Mouse (Mus musculus) stomach, postnatal 0 days (tissue): ENCODE measurements around the gene Tescl. TPM values are rescaled to one million over a fixed set of nuclear protein-coding genes. Genes with fewer than 3 reads are reported as not detected.
A peak's percentile ranks its signal among the peaks of the same experiment; 100 is the strongest.

ENCODE experiments used
- ATAC-seq: fragments of 200-750 bp; cut with Nextera tagmentation; 2 replicates; pipeline ENCODE4 v1.8.0; 2017; ENCODE audit not compliant: low FRiP score, low TSS enrichment
- DNase-seq: peaks from one replicate; pipeline ENCODE4 v3.0.0-alpha.2; 2016; ENCODE audit warnings: low spot score
- H3K27ac ChIP-seq: fragments of 300-500 bp; sonication (generic); replicated peaks from 2 replicates; pipeline ENCODE4 v1.5.1; 2014; ENCODE audit warnings: mild to moderate bottlenecking, control low read depth
- H3K27me3 ChIP-seq: fragments of 300-500 bp; sonication (generic); 2 replicates; pipeline ENCODE4 v1.6.1; 2014; ENCODE audit warnings: low read length; ENCODE audit not compliant: control insufficient read depth, insufficient read depth
- H3K36me3 ChIP-seq: fragments of 300-500 bp; sonication (generic); 2 replicates; pipeline ENCODE4 v1.6.1; 2014; ENCODE audit warnings: low read length, mixed read lengths; ENCODE audit not compliant: control insufficient read depth, insufficient read depth
- H3K4me1 ChIP-seq: fragments of 300-500 bp; sonication (generic); replicated peaks from 2 replicates; pipeline ENCODE4 v1.6.1; 2014; ENCODE audit warnings: antibody characterized with exemption; ENCODE audit not compliant: control insufficient read depth, insufficient read depth
- H3K4me2 ChIP-seq: fragments of 300-500 bp; sonication (generic); replicated peaks from 2 replicates; pipeline ENCODE4 v1.6.1; 2014; ENCODE audit warnings: low read depth, mild to moderate bottlenecking, control low read depth, moderate library complexity
- H3K4me3 ChIP-seq: fragments of 300-500 bp; sonication (generic); 2 replicates; pipeline ENCODE4 v1.5.1; 2014; ENCODE audit warnings: low read depth, low read length, control low read depth
- H3K9ac ChIP-seq: fragments of 300-500 bp; sonication (generic); 2 replicates; pipeline ENCODE4 v1.6.1; 2014; ENCODE audit warnings: mild to moderate bottlenecking, low read length, control low read depth, mixed read lengths
- H3K9me3 ChIP-seq: fragments of 300-500 bp; sonication (generic); 2 replicates; pipeline ENCODE4 v1.6.1; 2016; ENCODE audit warnings: low read length; ENCODE audit not compliant: control insufficient read depth
- CTCF ChIP-seq: IDR thresholded peaks from 2 replicates; pipeline ENCODE4 v1.5.1; 2016; ENCODE audit warnings: antibody characterized with exemption, low read depth, mild to moderate bottlenecking, moderate library complexity
- EP300 ChIP-seq: optimal IDR thresholded peaks from 2 replicates; pipeline ENCODE3; 2016; ENCODE audit warnings: antibody characterized with exemption
- WGBS: fragments of 180-500 bp; shearing (Covaris S2); extraction: QIAGEN DNeasy Blood & Tissue Kit; methylation state at CpG from one replicate; pipeline ENCODE4 v1.1.7; 2014; 5-methylcytosine and 5-hydroxymethylcytosine counted together
- polyA plus RNA-seq: library from polyadenylated mRNA; unstranded; fragments of >200 nt; fragmentation: Nextera tagmentation; extraction: Ambion mirVana; gene quantifications from 2 replicates; pipeline ENCODE4 v1.2.1, GENCODE M21; 2015

Tescl gene
- polyA plus RNA-seq, 1 experiment from 2014 or later = 0.15 TPM

DNA sequence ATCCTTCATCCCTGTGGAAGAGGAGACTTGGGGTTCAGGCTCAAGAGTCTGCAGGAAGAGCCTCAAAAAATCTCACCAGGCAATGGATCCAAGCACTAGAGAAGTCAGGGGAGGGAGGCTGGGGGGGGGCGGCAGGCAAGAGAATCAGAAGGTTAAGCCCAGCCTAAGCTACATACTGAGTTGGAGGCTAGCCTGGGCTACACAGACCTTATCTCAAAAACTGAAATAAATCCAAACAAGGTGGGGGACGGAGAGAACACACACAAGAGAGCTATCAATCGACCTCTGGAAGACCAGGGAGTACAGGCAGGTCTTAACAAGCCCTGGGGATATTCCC, 38.0 kb upstream of the Tescl start:
- H3K9ac ChIP-seq = no peak overlapping the region
- DNase-seq (no peak), ATAC-seq (no peak)
- H3K36me3 ChIP-seq = no peaks in the 10 kb centered on the region
- TF ChIP-seq CTCF = no peak
- TF ChIP-seq EP300 = no peak
- WGBS = 57% methylated on average over 3 of the region's 3 CpGs
- H3K4me3 ChIP-seq = no peak overlapping the region
- H3K9me3 ChIP-seq = no peaks in the 10 kb centered on the region
- H3K4me1 ChIP-seq = 0 out of 2 replicates have a peak, but pooled peaks cover 2% of the 10 kb centered on the region
- peak overlapping the region; percentile 61; the same call in 1 of the 2 replicates for H3K27ac ChIP-seq
- H3K27me3 ChIP-seq = no peaks in the 10 kb centered on the region
- no peak overlapping the region for H3K4me2 ChIP-seq

DNA sequence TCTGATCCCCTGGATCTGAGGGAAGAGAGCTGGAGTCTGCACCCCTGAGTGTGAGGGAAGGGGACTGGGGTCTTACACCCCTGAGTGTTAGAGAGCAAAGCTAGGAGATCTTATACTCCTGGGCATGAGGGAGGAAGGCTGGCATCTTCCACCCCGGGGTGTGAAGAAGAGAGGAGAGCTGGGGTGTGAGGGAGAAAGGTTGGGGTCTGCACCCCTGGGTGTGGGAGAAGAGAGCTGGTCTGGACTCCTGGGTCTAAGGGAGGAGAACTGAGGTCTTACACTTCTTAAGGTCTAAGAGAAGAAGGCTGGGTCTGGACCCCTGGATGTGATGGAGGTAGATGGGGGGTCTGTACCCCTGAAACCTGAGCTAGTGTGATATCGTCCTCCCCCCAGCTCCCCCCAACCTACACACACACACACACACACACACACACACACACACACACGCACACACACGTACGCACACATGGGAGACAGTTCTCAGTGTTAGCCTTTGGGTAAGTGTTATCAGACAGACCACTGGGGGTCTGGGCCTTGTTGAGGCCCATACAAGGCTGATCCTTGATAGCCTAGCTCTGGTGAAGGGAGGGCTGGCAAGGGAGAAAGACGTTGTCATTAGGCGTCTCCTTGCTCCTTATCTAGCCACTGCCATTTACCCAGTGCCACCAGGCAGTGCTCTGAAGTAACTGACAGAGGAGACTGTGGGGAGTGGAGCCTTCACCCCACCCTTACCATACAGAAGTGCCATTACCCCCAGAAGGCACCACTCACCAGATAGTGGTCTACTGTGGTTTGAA, 37.5 kb upstream of the Tescl start:
- peak; percentile 20; the same call in 1 of the 2 replicates for ATAC-seq
- peak overlapping the region; percentile 42 for H3K4me2 ChIP-seq
- 49% methylated on average over 7 of the region's 7 CpGs for WGBS

DNA sequence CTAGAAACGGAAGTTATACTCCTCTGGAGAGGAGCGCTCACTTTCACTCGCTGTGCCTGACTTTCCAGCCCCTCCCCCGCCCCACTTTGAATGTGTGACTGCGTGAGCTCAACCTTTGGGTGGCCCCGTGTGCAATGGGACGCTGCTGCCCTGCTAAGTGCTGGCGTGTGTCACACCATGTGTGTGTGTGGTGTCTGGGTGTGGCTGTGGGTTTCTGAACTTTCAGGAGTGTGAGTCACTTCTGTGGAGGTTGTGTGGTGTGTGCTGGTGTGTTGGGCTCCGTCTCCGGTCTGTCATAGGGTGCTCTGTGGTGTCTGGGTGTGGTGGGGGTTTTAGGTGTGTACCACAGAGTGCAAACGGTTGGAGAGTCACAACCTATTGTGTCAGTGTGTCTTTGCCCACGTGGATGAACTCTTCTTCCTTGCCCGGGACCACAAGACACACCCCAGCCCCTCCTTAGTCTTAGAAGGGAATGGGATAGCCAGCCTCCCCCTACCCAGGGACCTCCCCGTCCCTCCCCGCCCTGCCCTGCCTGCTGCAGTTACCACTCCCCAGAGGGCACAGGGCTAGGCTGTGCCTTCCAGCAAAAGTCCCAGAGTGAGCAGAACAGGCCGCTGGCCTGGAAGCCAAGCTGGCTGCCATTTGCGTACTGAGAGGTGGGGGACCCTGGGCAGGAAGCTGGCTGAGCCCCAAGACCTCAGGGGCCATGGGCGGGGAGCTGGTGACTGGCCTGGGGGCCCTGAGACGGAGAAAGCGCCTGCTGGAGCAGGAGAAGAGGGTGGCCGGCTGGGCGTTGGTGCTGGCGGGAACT, 36.2 kb upstream of the Tescl start, which contains the start of gene Kcnn4:
Gene Kcnn4 (plus strand): TSS at position 533 of the 811 bp plus-strand sequence.
- peak within 1 kb of the TSS; percentile 54; the same call in 1 of the 2 replicates for H3K9ac ChIP-seq
- H3K36me3 ChIP-seq = no peaks in the 10 kb centered on the region
- DNase-seq (peak; percentile 73), ATAC-seq (peak; percentile 77)
- 0 out of 2 replicates have a peak, but pooled peaks cover 2% of the 10 kb centered on the region for H3K4me1 ChIP-seq
- 23% methylated on average over 23 of the region's 23 CpGs for WGBS
- TF ChIP-seq CTCF = no peak
- TF ChIP-seq EP300 = no peak
- peak within 1 kb of the TSS; percentile 42 for H3K4me2 ChIP-seq
- no peaks in the 10 kb centered on the region for H3K9me3 ChIP-seq
- peak within 1 kb of the TSS; percentile 74 for H3K27ac ChIP-seq
- peak within 1 kb of the TSS; percentile 21 for H3K4me3 ChIP-seq
- H3K27me3 ChIP-seq = no peaks in the 10 kb centered on the region

More for the DNA sequence above, 37.5 kb upstream of the Tescl start:
- TF ChIP-seq CTCF (no peak), EP300 (no peak)
- peak; percentile 34 for DNase-seq
- H3K9ac ChIP-seq = no peak overlapping the region
- no peaks in the 10 kb centered on the region for H3K36me3 ChIP-seq
- 0 out of 2 replicates have a peak, but pooled peaks cover 2% of the 10 kb centered on the region for H3K4me1 ChIP-seq
- H3K4me3 ChIP-seq = peak overlapping the region; percentile 21
- H3K9me3 ChIP-seq = no peaks in the 10 kb centered on the region
- H3K27ac ChIP-seq = peak overlapping the region; percentile 61; the same call in 1 of the 2 replicates
- H3K27me3 ChIP-seq = no peaks in the 10 kb centered on the region

DNA sequence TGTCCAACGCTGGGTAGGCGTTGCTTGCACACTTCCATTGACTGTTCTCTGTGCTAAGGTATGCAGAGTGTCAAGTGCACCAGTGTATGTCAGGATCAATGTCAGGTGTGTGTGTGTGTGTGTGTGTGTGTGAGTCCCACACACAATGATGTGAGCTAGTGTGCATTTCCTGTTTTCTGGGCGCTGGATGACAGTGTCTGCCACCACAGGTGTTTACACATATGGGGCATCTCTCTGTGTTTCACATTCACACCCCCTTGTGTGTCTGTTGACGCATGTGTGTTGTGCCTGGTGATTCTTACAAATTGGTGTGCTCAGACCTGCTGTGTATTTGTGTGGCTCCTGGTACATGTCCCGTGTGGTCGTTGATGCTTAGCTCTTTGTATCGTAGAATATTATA, 35.2 kb upstream of the Tescl start:
- H3K36me3 ChIP-seq = no peaks in the 10 kb centered on the region
- no peak overlapping the region for H3K4me3 ChIP-seq
- no peak overlapping the region for H3K9ac ChIP-seq
- DNase-seq = no peak
- no peak for ATAC-seq
- no peaks in the 10 kb centered on the region for H3K9me3 ChIP-seq
- no peaks in the 10 kb centered on the region for H3K27me3 ChIP-seq
- 0 out of 2 replicates have a peak, but pooled peaks cover 2% of the 10 kb centered on the region for H3K4me1 ChIP-seq
- no peak overlapping the region for H3K4me2 ChIP-seq
- TF ChIP-seq EP300 (no peak), CTCF (no peak)
- WGBS = 87% methylated on average over 7 of the region's 7 CpGs
- H3K27ac ChIP-seq = no peak overlapping the region

DNA sequence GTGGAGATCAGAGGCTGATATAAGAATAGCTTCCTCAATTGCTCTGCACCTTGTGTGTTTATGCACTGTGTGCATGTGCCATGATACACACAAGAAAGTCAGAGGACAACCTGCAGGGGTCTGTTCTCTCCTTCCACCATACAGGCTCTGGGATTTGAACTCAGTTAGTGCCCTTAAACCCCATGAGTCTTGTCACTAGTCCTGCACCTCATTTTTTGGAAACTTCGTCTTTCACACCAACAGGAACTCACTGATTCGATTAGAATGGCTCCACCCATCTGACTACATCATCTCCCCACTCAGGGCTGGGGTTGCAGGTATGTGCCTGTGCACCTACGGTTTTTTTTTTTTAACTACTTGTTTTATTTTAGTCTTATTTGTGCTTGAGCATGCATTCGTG, 34.5 kb upstream of the Tescl start:
- ATAC-seq (no peak), DNase-seq (no peak)
- Histone ChIP-seq H3K4me1 (0 out of 2 replicates have a peak, but pooled peaks cover 2% of the 10 kb centered on the region), H3K4me3 (no peak overlapping the region), H3K27ac (no peak overlapping the region), H3K27me3 (no peaks in the 10 kb centered on the region), H3K4me2 (no peak overlapping the region), H3K36me3 (no peaks in the 10 kb centered on the region), H3K9ac (no peak overlapping the region), H3K9me3 (no peaks in the 10 kb centered on the region)
- TF ChIP-seq CTCF (no peak), EP300 (no peak)
- 51% methylated on average over 4 of the region's 4 CpGs for WGBS
